Mouse (Mus musculus): ENCODE measurements around the gene Tbc1d1. TPM values are rescaled to one million over a fixed set of nuclear protein-coding genes. Genes with fewer than 3 reads are reported as not detected.

Gene Tbc1d1
- polyA plus RNA-seq, 1 experiment from 2014 or later: 33.4 TPM

GRCm38 (mm10) chr5:64342138-64342537 lies 186.0 kb downstream of the Tbc1d1 start:
- no peak for ATAC-seq (ENCODE audit: insufficient number of reproducible peaks, insufficient read depth, low FRiP score, low read depth)
- H3K9me3 ChIP-seq (ENCODE audit: control insufficient read depth, low read length): no peaks in the 10 kb centered on the region
- H3K9ac ChIP-seq (ENCODE audit: low read length): no peak overlapping the region
- H3K27ac ChIP-seq (replicated peaks in 1 of 2; ENCODE audit: control insufficient read depth in 1 of 2, insufficient read depth in 1 of 2, low read depth in 2 of 2, low read length in 2 of 2): no peak overlapping the region
- WGBS: 84% methylated on average over 10 of the region's 10 CpGs
- H3K36me3 ChIP-seq (ENCODE audit: control insufficient read depth, insufficient read depth, low read length): peaks cover 23% of the 10 kb centered on the region
- H3K4me1 ChIP-seq (ENCODE audit: control insufficient read depth in 2 of 2, insufficient read depth in 2 of 2, low read length in 2 of 2): peaks cover 19 to 32% of the 10 kb centered on the region in 2 experiments
- no peak overlapping the region for H3K4me3 ChIP-seq (ENCODE audit: control insufficient read depth in 1 of 2, insufficient read depth in 1 of 2, low read depth in 1 of 2, low read length in 2 of 2)
- no peak overlapping the region for H3K4me2 ChIP-seq (ENCODE audit: low read length)
- no peaks in the 10 kb centered on the region for H3K27me3 ChIP-seq (ENCODE audit: control insufficient read depth, insufficient read depth, low read length)

GRCm38 (mm10) chr5:64343972-64344700 lies 188.0 kb downstream of the Tbc1d1 start:
- Histone ChIP-seq H3K36me3 (ENCODE audit: control insufficient read depth, insufficient read depth, low read length) (peaks cover 23% of the 10 kb centered on the region), H3K4me1 (ENCODE audit: control insufficient read depth in 2 of 2, insufficient read depth in 2 of 2, low read length in 2 of 2) (peaks cover 16 to 25% of the 10 kb centered on the region in 2 experiments), H3K27ac (replicated peaks in 1 of 2; ENCODE audit: control insufficient read depth in 1 of 2, insufficient read depth in 1 of 2, low read depth in 2 of 2, low read length in 2 of 2) (peak overlapping the region; percentile 51 to 57; a peak in 3 of 4 replicates), H3K9me3 (ENCODE audit: control insufficient read depth, low read length) (no peaks in the 10 kb centered on the region), H3K9ac (ENCODE audit: low read length) (no peak overlapping the region), H3K27me3 (ENCODE audit: control insufficient read depth, insufficient read depth, low read length) (no peaks in the 10 kb centered on the region), H3K4me3 (ENCODE audit: control insufficient read depth in 1 of 2, insufficient read depth in 1 of 2, low read depth in 1 of 2, low read length in 2 of 2) (no peak overlapping the region), H3K4me2 (ENCODE audit: low read length) (no peak overlapping the region)
- ATAC-seq (ENCODE audit: insufficient number of reproducible peaks, insufficient read depth, low FRiP score, low read depth): 0 out of 2 replicates have a peak, but pooled peaks have one; percentile 22
- 35% methylated on average over 5 of the region's 5 CpGs for WGBS

GRCm38 (mm10) chr5:64345181-64345735 lies 189.2 kb downstream of the Tbc1d1 start:
- ATAC-seq (ENCODE audit: insufficient number of reproducible peaks, insufficient read depth, low FRiP score, low read depth): no peak
- H3K4me1 ChIP-seq (ENCODE audit: control insufficient read depth in 2 of 2, insufficient read depth in 2 of 2, low read length in 2 of 2): peaks cover 16 to 25% of the 10 kb centered on the region in 2 experiments
- H3K36me3 ChIP-seq (ENCODE audit: control insufficient read depth, insufficient read depth, low read length): peaks cover 29% of the 10 kb centered on the region
- H3K27me3 ChIP-seq (ENCODE audit: control insufficient read depth, insufficient read depth, low read length): no peaks in the 10 kb centered on the region
- no peak overlapping the region for H3K9ac ChIP-seq (ENCODE audit: low read length)
- 0 out of 4 replicates have a peak overlapping the region, but pooled peaks of 1 of the 2 experiments have one; percentile 8 for H3K27ac ChIP-seq (replicated peaks in 1 of 2; ENCODE audit: control insufficient read depth in 1 of 2, insufficient read depth in 1 of 2, low read depth in 2 of 2, low read length in 2 of 2)
- H3K4me3 ChIP-seq (ENCODE audit: control insufficient read depth in 1 of 2, insufficient read depth in 1 of 2, low read depth in 1 of 2, low read length in 2 of 2): no peak overlapping the region
- no peak overlapping the region for H3K4me2 ChIP-seq (ENCODE audit: low read length)
- WGBS: 85% methylated on average over 16 of the region's 16 CpGs
- H3K9me3 ChIP-seq (ENCODE audit: control insufficient read depth, low read length): no peaks in the 10 kb centered on the region

- H3K4me2 ChIP-seq (ENCODE audit: low read length): no peak overlapping the region
- ATAC-seq (ENCODE audit: insufficient number of reproducible peaks, insufficient read depth, low FRiP score, low read depth): no peak
- H3K36me3 ChIP-seq (ENCODE audit: control insufficient read depth, insufficient read depth, low read length): peaks cover 34% of the 10 kb centered on the region
- peaks cover 16 to 25% of the 10 kb centered on the region in 2 experiments for H3K4me1 ChIP-seq (ENCODE audit: control insufficient read depth in 2 of 2, insufficient read depth in 2 of 2, low read length in 2 of 2)
- WGBS: 80% methylated on average over 7 of the region's 7 CpGs
- H3K27ac ChIP-seq (replicated peaks in 1 of 2; ENCODE audit: control insufficient read depth in 1 of 2, insufficient read depth in 1 of 2, low read depth in 2 of 2, low read length in 2 of 2): 0 out of 4 replicates have a peak overlapping the region, but pooled peaks of 1 of the 2 experiments have one; percentile 8
- no peaks in the 10 kb centered on the region for H3K9me3 ChIP-seq (ENCODE audit: control insufficient read depth, low read length)
- H3K4me3 ChIP-seq (ENCODE audit: control insufficient read depth in 1 of 2, insufficient read depth in 1 of 2, low read depth in 1 of 2, low read length in 2 of 2): no peak overlapping the region
- no peak overlapping the region for H3K9ac ChIP-seq (ENCODE audit: low read length)
- H3K27me3 ChIP-seq (ENCODE audit: control insufficient read depth, insufficient read depth, low read length): no peaks in the 10 kb centered on the region
Observed at GRCm38 (mm10) chr5:64345761-64346160, 189.7 kb downstream of the Tbc1d1 start.

GRCm38 (mm10) chr5:64346343-64346885 lies 190.3 kb downstream of the Tbc1d1 start:
- 74% methylated on average over 6 of the region's 6 CpGs for WGBS
- H3K9me3 ChIP-seq (ENCODE audit: control insufficient read depth, low read length): no peaks in the 10 kb centered on the region
- H3K4me1 ChIP-seq (ENCODE audit: control insufficient read depth in 2 of 2, insufficient read depth in 2 of 2, low read length in 2 of 2): peaks cover 16 to 25% of the 10 kb centered on the region in 2 experiments
- no peak for ATAC-seq (ENCODE audit: insufficient number of reproducible peaks, insufficient read depth, low FRiP score, low read depth)
- H3K9ac ChIP-seq (ENCODE audit: low read length): no peak overlapping the region
- peak overlapping the region; percentile 49 to 56; a peak in 2 of 4 replicates for H3K27ac ChIP-seq (replicated peaks in 1 of 2; ENCODE audit: control insufficient read depth in 1 of 2, insufficient read depth in 1 of 2, low read depth in 2 of 2, low read length in 2 of 2)
- H3K27me3 ChIP-seq (ENCODE audit: control insufficient read depth, insufficient read depth, low read length): no peaks in the 10 kb centered on the region
- peaks cover 39% of the 10 kb centered on the region for H3K36me3 ChIP-seq (ENCODE audit: control insufficient read depth, insufficient read depth, low read length)
- H3K4me3 ChIP-seq (ENCODE audit: control insufficient read depth in 1 of 2, insufficient read depth in 1 of 2, low read depth in 1 of 2, low read length in 2 of 2): no peak overlapping the region
- H3K4me2 ChIP-seq (ENCODE audit: low read length): no peak overlapping the region

GRCm38 (mm10) chr5:64348166-64348565 lies 192.1 kb downstream of the Tbc1d1 start:
- no peak overlapping the region for H3K27ac ChIP-seq (replicated peaks in 1 of 2; ENCODE audit: control insufficient read depth in 1 of 2, insufficient read depth in 1 of 2, low read depth in 2 of 2, low read length in 2 of 2)
- H3K9ac ChIP-seq (ENCODE audit: low read length): no peak overlapping the region
- ATAC-seq (ENCODE audit: insufficient number of reproducible peaks, insufficient read depth, low FRiP score, low read depth): no peak
- no peak overlapping the region for H3K4me3 ChIP-seq (ENCODE audit: control insufficient read depth in 1 of 2, insufficient read depth in 1 of 2, low read depth in 1 of 2, low read length in 2 of 2)
- H3K4me1 ChIP-seq (ENCODE audit: control insufficient read depth in 2 of 2, insufficient read depth in 2 of 2, low read length in 2 of 2): peaks cover 16 to 25% of the 10 kb centered on the region in 2 experiments
- no peak overlapping the region for H3K4me2 ChIP-seq (ENCODE audit: low read length)
- H3K27me3 ChIP-seq (ENCODE audit: control insufficient read depth, insufficient read depth, low read length): no peaks in the 10 kb centered on the region
- H3K36me3 ChIP-seq (ENCODE audit: control insufficient read depth, insufficient read depth, low read length): peaks cover 43% of the 10 kb centered on the region
- 92% methylated on average over 2 of the region's 2 CpGs for WGBS
- no peaks in the 10 kb centered on the region for H3K9me3 ChIP-seq (ENCODE audit: control insufficient read depth, low read length)

- Histone ChIP-seq H3K36me3 (ENCODE audit: control insufficient read depth, insufficient read depth, low read length) (peaks cover 43% of the 10 kb centered on the region), H3K27me3 (ENCODE audit: control insufficient read depth, insufficient read depth, low read length) (no peaks in the 10 kb centered on the region), H3K4me3 (ENCODE audit: control insufficient read depth in 1 of 2, insufficient read depth in 1 of 2, low read depth in 1 of 2, low read length in 2 of 2) (no peak overlapping the region), H3K4me1 (ENCODE audit: control insufficient read depth in 2 of 2, insufficient read depth in 2 of 2, low read length in 2 of 2) (peaks cover 15 to 23% of the 10 kb centered on the region in 2 experiments), H3K9ac (ENCODE audit: low read length) (no peak overlapping the region), H3K4me2 (ENCODE audit: low read length) (no peak overlapping the region), H3K27ac (replicated peaks in 1 of 2; ENCODE audit: control insufficient read depth in 1 of 2, insufficient read depth in 1 of 2, low read depth in 2 of 2, low read length in 2 of 2) (no peak overlapping the region), H3K9me3 (ENCODE audit: control insufficient read depth, low read length) (no peaks in the 10 kb centered on the region)
- 83% methylated on average over 8 of the region's 8 CpGs for WGBS
- ATAC-seq (ENCODE audit: insufficient number of reproducible peaks, insufficient read depth, low FRiP score, low read depth): no peak
Observed at GRCm38 (mm10) chr5:64348780-64349179, 192.7 kb downstream of the Tbc1d1 start.
